Mouse (Mus musculus) liver, embryonic 12.5 days (tissue): Measurements from ENCODE around the gene Cyp2d12. TPM values are rescaled to one million over a fixed set of nuclear protein-coding genes. Genes with fewer than 3 reads are reported as not detected.
"Not testable (repeated sequence)": the region's sequence is repeated elsewhere in the genome, so short reads cannot be mapped to it uniquely, and the experiment has no call there.

Source experiments
- ATAC-seq: fragments of 200-750 bp; cut with Nextera tagmentation; 2 replicates; pipeline ENCODE4 v1.8.0; 2017; ENCODE audit warnings: moderate number of reproducible peaks, mild to moderate bottlenecking, moderate library complexity
- H3K27ac ChIP-seq: fragments of 300-500 bp; sonication (generic); 2 replicates; pipeline ENCODE4 v1.5.1; 2016; ENCODE audit warnings: mild to moderate bottlenecking
- H3K27me3 ChIP-seq: fragments of 300-500 bp; sonication (generic); replicated peaks from 2 replicates; pipeline ENCODE4 v1.6.1; 2016; ENCODE audit warnings: mild to moderate bottlenecking, moderate library complexity
- H3K36me3 ChIP-seq: fragments of 300-500 bp; sonication (generic); 2 replicates; pipeline ENCODE4 v1.6.1; 2016; ENCODE audit warnings: mild to moderate bottlenecking, moderate library complexity
- H3K4me1 ChIP-seq: fragments of 300-500 bp; sonication (generic); 2 replicates; pipeline ENCODE4 v1.6.1; 2016
- H3K4me2 ChIP-seq: fragments of 300-500 bp; sonication (generic); 2 replicates; pipeline ENCODE4 v1.6.1; 2016; ENCODE audit warnings: mild to moderate bottlenecking, moderate library complexity
- H3K4me3 ChIP-seq: fragments of 300-500 bp; sonication (generic); 2 replicates; pipeline ENCODE4 v1.5.1; 2016; ENCODE audit warnings: mild to moderate bottlenecking, moderate library complexity
- H3K9ac ChIP-seq: fragments of 300-500 bp; sonication (generic); 2 replicates; pipeline ENCODE4 v1.6.1; 2016; ENCODE audit warnings: mild to moderate bottlenecking, moderate library complexity
- H3K9me3 ChIP-seq: fragments of 300-500 bp; sonication (generic); replicated peaks from 2 replicates; pipeline ENCODE4 v1.6.1; 2016; ENCODE audit warnings: mild to moderate bottlenecking, moderate library complexity
- WGBS: fragments of 180-500 bp; shearing (Covaris S2); methylation state at CpG from one replicate; pipeline ENCODE4 v1.1.7; 2016; ENCODE audit not compliant: insufficient replicate concordance; 5-methylcytosine and 5-hydroxymethylcytosine counted together
- polyA plus RNA-seq: library from polyadenylated mRNA; unstranded; fragments of >200 nt; fragmentation: Nextera tagmentation; extraction: Ambion mirVana; gene quantifications from 2 replicates; pipeline ENCODE4 v1.2.1, GENCODE M21; 2016

Gene Cyp2d12
- not detected in 2 replicates for polyA plus RNA-seq

DNA sequence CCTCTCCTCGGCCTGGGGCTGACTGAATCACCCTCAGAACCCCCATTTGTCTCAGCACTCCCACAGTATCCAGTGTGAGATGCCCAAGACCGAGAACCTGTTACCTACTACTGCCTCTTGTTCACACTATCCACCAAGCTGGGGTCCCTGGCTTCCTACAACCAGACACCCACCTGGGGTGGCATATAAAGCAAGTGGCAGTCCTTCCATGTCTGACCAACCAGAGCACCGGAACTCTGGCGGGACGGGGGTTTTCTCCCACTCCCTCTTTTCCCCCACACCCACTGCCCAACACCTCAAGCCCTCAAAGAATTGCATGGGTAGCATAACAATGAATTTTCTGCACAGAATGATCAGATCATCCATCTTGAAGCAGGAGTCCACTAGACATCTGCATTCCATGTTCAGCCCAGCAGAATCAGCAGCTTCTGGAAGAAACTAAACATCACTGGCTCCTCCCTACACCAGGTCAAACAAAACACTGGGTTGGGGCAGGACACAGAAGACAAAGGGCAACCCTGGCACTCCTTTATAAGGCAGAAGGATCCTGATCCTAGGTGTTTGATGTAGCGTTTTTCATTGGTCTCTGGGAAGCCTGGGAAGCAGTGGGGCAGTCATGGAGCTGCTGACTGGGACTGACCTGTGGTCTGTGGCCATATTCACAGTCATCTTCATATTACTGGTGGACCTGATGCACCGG, at the start of gene Cyp2d12:
Gene Cyp2d12 (plus strand): TSS at position 542 of the 700 bp plus-strand sequence.
- peaks cover 11% of the 10 kb centered on the region; the same call in 1 of the 2 replicates for H3K9me3 ChIP-seq
- no peaks in the 10 kb centered on the region for H3K36me3 ChIP-seq
- no peak within 1 kb of the TSS for H3K4me2 ChIP-seq
- no peaks in the 10 kb centered on the region for H3K4me1 ChIP-seq
- H3K27ac ChIP-seq: no peak within 1 kb of the TSS
- no peak within 1 kb of the TSS for H3K4me3 ChIP-seq
- H3K27me3 ChIP-seq: no peaks in the 10 kb centered on the region
- 66% methylated on average over 7 of the region's 7 CpGs for WGBS
- H3K9ac ChIP-seq: no peak within 1 kb of the TSS
- no peak for ATAC-seq

- Histone ChIP-seq H3K36me3 (no peaks in the 10 kb centered on the region), H3K4me2 (no peak overlapping the region), H3K4me3 (no peak overlapping the region), H3K9me3 (no peaks in the 10 kb centered on the region), H3K27me3 (no peaks in the 10 kb centered on the region), H3K4me1 (no peaks in the 10 kb centered on the region), H3K9ac (no peak overlapping the region), H3K27ac (no peak overlapping the region)
- 60% methylated on average over 3 of the region's 3 CpGs for WGBS
- no peak for ATAC-seq
Measured at GRCm38 (mm10) chr15:82506971-82507370, 47.9 kb upstream of the Cyp2d12 start.

DNA sequence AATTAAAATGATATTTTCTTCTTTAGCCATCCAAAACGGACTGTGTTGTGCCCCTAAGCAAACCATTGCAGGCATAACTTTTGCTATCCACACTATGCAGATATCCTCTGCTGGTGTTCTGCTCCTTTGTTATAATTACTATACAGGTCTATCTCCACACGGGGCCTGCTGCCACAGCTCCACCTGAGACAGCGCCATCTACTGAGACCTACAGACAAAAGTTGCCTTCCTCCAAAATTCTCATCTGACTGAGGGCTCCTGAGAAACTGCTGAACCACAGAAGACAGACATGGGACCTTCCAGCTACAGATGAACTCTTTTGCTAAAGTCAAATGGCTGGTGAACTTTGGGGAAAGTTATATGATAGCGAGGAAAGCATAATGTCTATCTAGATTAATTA, 47.1 kb upstream of the Cyp2d12 start:
- H3K9ac ChIP-seq, H3K4me3 ChIP-seq: not testable (repeated sequence)
- 39% methylated on average over 4 of the region's 4 CpGs for WGBS

GRCm38 (mm10) chr15:82509495-82509894, 45.4 kb upstream of the Cyp2d12 start:
- 66% methylated on average over 4 of the region's 4 CpGs for WGBS
- H3K9me3 ChIP-seq, ATAC-seq: not testable (repeated sequence)

More for the DNA sequence above, 47.1 kb upstream of the Cyp2d12 start:
- H3K36me3 ChIP-seq, H3K9me3 ChIP-seq, H3K4me2 ChIP-seq, ATAC-seq, H3K27me3 ChIP-seq, H3K27ac ChIP-seq, H3K4me1 ChIP-seq: not testable (repeated sequence)

GRCm38 (mm10) chr15:82510500-82510899, 44.4 kb upstream of the Cyp2d12 start:
- H3K36me3 ChIP-seq, H3K9ac ChIP-seq, H3K27me3 ChIP-seq, H3K27ac ChIP-seq, H3K9me3 ChIP-seq, ATAC-seq, H3K4me3 ChIP-seq, H3K4me1 ChIP-seq, H3K4me2 ChIP-seq: not testable (repeated sequence)

More at GRCm38 (mm10) chr15:82509495-82509894, 45.4 kb upstream of the Cyp2d12 start:
- H3K4me3 ChIP-seq, H3K9ac ChIP-seq, H3K36me3 ChIP-seq, H3K27me3 ChIP-seq, H3K4me1 ChIP-seq, H3K4me2 ChIP-seq, H3K27ac ChIP-seq: not testable (repeated sequence)

GRCm38 (mm10) chr15:82512111-82512510, 42.8 kb upstream of the Cyp2d12 start:
- not testable (repeated sequence) for H3K9me3 ChIP-seq, H3K4me2 ChIP-seq, ATAC-seq, H3K27ac ChIP-seq, H3K27me3 ChIP-seq, H3K9ac ChIP-seq, H3K36me3 ChIP-seq, H3K4me1 ChIP-seq, H3K4me3 ChIP-seq
- WGBS: 58% methylated on average over 2 of the region's 2 CpGs

GRCm38 (mm10) chr15:82516174-82516573, 38.7 kb upstream of the Cyp2d12 start:
- not testable (repeated sequence) for H3K4me1 ChIP-seq, H3K9ac ChIP-seq, H3K4me3 ChIP-seq, H3K4me2 ChIP-seq, H3K9me3 ChIP-seq, H3K27me3 ChIP-seq, ATAC-seq, H3K36me3 ChIP-seq, H3K27ac ChIP-seq
- 72% methylated on average over 23 of the region's 23 CpGs for WGBS

GRCm38 (mm10) chr15:82527371-82527770, 27.5 kb upstream of the Cyp2d12 start:
- not testable (repeated sequence) for H3K9ac ChIP-seq, H3K27ac ChIP-seq, H3K36me3 ChIP-seq, ATAC-seq, H3K9me3 ChIP-seq, H3K4me2 ChIP-seq, H3K4me3 ChIP-seq, H3K4me1 ChIP-seq, H3K27me3 ChIP-seq
- WGBS: 74% methylated on average over 5 of the region's 9 CpGs

- not testable (repeated sequence) for H3K9me3 ChIP-seq, H3K9ac ChIP-seq, H3K4me2 ChIP-seq, ATAC-seq, H3K36me3 ChIP-seq, H3K27me3 ChIP-seq, H3K4me1 ChIP-seq, H3K27ac ChIP-seq, H3K4me3 ChIP-seq
- 71% methylated on average over 3 of the region's 3 CpGs for WGBS
Measured at GRCm38 (mm10) chr15:82532721-82533120, 22.2 kb upstream of the Cyp2d12 start.

GRCm38 (mm10) chr15:82542976-82543375, 11.9 kb upstream of the Cyp2d12 start:
- H3K36me3 ChIP-seq, H3K4me3 ChIP-seq, ATAC-seq, H3K9me3 ChIP-seq, H3K27me3 ChIP-seq, H3K4me2 ChIP-seq, H3K27ac ChIP-seq, H3K9ac ChIP-seq, H3K4me1 ChIP-seq: not testable (repeated sequence)
- 51% methylated on average over 3 of the region's 3 CpGs for WGBS

DNA sequence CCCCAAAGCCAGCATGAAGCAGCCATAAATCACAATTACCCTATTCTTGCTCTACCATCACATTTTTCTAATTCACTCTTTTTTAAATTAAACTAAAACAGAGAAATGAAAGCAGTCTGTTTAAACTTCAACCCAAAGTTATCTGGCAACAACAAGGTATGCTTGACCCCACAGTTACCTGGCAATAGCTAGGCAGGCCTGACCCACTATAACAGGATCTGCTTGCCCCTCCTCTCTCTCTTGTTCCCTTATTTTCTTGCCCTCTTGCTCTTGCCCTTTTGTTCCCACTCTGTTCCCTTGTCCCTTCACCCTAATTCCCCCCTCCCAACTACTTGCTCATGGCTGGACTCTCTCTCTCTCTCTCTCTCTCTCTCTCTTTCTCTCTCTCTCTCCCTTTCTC, 10.3 kb upstream of the Cyp2d12 start:
- not testable (repeated sequence) for H3K27ac ChIP-seq, H3K4me1 ChIP-seq, H3K36me3 ChIP-seq, H3K27me3 ChIP-seq, H3K4me2 ChIP-seq, H3K9ac ChIP-seq, ATAC-seq, H3K4me3 ChIP-seq, H3K9me3 ChIP-seq

DNA sequence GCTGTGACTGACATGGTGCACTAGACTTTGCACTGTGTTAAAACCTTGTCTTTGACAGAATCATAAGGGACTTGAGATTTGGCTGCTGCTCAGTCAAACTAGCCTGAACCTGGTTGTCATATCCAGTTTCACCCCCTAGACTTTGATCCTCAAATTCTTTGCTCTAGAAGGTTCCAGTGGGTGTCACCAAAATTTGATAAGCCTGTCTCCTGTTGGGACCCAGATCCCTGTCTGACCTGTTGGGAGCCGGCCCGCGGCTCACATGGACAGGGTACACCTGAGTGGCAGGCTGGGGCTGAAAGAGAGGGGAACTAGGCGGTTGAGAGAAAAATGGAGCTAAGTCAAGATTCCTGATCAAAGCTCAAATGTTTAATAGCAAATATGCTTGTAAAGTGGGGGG, 7.1 kb upstream of the Cyp2d12 start:
- not testable (repeated sequence) for H3K36me3 ChIP-seq, H3K4me1 ChIP-seq, H3K27ac ChIP-seq, H3K4me2 ChIP-seq, H3K27me3 ChIP-seq, ATAC-seq, H3K4me3 ChIP-seq, H3K9me3 ChIP-seq, H3K9ac ChIP-seq
- WGBS: 76% methylated on average over 4 of the region's 4 CpGs

DNA sequence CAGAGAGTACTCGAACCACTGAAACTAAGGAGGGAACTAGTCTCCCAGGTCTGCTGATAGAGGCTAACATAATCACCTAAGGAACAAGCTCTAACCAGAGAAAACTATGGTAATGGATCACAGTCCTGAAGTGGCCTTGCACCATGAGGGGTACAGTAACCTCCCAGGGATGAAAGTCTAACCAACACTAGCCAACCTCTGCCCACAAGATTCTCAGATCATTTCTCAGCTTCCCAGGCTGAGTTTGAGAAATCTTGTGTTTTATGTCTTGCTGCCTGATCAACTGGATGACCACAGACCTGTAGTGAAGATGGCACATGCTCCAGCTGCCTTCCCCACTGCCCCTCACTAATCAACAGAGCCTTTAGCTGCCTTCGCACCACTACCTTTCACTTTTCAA, 1.7 kb upstream of the Cyp2d12 start:
- not testable (repeated sequence) for H3K9ac ChIP-seq, ATAC-seq, H3K27me3 ChIP-seq, H3K4me1 ChIP-seq, H3K36me3 ChIP-seq, H3K27ac ChIP-seq, H3K4me3 ChIP-seq, H3K4me2 ChIP-seq
- H3K9me3 ChIP-seq: peaks cover 11% of the 10 kb centered on the region; the same call in 1 of the 2 replicates
- WGBS: 63% methylated on average over 2 of the region's 2 CpGs
